Mouse (Mus musculus) spleen, embryonic (tissue): ENCODE results near the gene Dennd1a.
"Not testable (repeated sequence)": the region's sequence is repeated elsewhere in the genome, so short reads cannot be mapped to it uniquely, and the experiment has no call there.

ENCODE experiments used
- CTCF ChIA-PET: fragments of 350-600 bp; sonication (Branson Sonifier 250); formaldehyde crosslinking; loops from one replicate; lab custom pipeline; 2022; lab: Charles Lee

Gene Dennd1a

DNA sequence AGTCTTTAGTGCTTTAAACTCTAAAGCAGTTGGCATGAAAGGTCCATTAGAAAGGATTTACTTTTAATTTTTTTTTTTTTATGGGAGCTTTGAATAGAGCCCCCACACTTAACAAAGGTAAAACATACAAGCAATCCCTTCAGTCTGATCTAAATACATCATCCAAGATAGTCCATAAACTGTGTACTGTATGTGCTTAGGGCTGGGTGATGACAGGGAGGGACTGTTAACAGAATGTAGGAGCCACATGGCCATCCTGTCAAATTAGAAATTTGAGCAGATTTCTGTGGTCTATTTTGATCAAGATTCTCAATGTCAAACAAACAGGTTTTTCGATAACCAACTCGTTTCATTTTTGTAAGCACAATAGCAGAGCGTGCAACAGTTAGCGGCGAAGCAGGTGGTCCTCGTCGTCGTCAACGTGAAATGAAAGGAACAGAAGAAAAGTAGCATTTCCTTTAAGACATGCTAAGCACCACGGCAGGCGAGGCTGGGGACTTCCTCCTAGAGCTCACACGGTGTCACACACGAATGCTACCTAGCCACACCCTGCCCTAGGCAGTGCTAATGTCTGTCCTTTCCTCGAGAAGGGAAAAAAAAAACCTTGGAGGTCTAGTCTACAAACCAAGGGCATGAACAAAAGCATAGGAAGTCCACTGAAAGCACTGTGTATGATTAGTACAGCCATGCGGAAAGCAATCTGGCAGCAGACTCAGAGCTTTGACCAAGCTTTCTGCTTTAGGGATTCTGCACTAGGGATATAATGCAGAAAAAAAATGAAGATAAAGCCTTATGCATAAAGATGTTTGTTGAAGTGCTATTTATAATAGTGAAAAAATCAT is 305.4 kb downstream of the Dennd1a start:
- CTCF ChIA-PET = interaction anchor here (0.7 kb wide), 1 partner anchor 764 kb away, joined by 4 read pairs; no protein-coding TSS in a partner anchor

DNA sequence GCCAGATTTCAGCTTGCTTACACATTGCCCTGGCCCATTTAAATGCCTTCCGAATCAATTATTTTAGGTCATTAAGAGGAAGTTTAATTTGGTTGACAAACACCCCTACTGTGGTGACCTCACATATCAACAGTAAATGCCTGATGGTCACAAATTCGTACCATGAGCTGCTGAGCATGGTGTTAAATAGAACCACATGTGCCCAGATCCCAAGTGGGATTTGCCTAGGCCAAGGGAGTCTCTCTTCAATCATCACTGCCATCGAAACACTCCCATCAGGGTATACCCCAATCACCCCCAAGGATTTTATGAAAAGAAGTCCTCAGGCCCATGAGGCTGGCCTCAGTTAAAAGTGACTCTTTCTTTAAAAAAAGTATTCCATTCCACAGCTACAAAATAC is 313.0 kb downstream of the Dennd1a start:
- CTCF ChIA-PET = no interaction called here

DNA sequence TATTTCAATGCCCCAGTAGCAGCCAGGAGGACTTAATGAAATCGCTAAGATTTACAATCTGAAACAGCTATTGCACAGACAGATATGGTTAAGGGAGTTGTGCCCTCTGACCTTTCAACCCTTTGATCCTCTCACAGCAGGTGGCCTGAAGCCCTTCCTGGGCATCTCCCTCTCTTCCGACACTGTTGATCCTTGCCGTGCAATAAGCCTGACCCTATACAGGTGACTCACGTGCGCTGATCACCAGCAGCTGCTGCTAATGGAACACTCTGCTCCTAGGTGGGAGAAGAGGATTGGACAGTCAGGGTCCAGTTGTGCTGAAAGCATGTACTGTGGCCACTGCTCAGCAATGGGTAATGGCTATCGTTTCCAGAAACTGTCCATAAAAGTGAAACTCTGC is 314.6 kb downstream of the Dennd1a start:
- CTCF ChIA-PET = no interaction called here

DNA sequence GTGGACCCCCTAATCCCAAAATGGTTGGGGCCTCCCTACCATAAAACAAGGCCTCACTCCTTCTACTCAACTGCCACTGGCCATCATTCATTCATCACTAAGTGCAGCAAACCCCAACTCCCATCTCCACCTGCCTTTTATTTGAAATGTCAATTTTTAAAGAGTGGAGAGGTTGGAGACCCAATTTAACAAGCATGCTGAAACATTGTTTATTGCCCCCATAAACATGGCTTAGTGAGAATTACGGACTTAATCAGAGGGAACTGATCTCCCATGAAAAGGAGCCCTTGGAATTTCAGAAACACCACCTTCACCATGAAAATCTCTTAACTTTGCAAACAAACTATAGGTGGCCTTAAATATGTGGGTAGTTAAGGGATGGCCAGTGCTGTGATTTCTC is 315.5 kb downstream of the Dennd1a start:
- CTCF ChIA-PET = no interaction called here

DNA sequence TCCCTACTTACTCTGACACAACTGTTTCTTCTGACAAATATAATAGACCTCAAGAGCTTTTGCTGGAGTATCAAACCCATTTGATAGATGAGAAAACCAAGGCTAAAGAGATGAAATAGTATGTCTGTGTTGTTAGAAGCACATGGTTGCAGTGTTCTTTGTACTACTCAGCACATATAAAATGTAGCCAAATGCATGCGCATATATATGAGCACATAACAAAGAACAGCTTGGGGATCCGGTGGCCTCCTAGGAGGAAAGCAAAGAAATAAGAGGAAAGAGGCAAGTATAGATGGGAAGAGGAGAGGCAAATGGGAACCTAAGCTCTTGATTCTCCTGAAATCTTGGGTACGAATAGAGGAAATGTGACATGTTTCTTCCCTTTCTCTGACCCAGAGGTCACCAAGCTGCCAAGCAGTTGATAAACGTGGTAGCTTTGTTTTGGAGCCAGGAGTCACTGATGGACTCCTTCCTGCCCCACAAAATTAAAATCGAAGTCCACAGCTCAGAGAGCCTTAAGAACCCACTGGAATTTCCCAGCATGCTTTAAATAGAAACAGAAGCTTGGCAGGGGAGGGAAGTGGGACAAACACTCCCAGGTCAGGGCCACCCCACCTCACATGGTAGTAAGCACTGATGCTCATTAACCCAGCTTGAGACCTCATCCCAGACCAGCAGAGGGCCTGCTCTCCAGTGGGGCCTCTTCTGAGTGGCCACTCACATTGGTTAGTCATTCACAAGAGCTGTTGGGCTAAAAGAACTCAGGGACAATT is 317.3 kb downstream of the Dennd1a start:
- CTCF ChIA-PET = no interaction called here

DNA sequence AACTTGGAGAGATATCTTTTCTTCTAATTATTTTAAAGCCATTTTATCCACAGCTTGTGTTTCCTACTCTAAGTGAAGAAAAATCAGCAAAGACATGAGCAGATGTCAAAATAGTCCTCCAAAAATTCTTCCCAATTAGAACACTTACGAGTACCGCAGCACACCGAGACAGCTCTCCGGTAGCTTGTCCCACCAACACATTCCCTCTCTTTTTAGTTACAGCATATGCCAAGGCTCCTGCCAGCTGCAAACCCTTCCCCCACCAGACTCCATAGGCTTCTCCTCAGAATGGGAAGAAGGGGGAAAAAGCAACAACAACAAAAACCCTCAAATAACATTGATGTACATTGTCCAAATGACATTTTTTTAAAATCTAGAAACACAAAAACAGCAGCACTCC is 322.7 kb downstream of the Dennd1a start:
- CTCF ChIA-PET = interaction anchor here (0.9 kb wide), 1 partner anchor 12 kb away, joined by 5 read pairs; no protein-coding TSS in a partner anchor

DNA sequence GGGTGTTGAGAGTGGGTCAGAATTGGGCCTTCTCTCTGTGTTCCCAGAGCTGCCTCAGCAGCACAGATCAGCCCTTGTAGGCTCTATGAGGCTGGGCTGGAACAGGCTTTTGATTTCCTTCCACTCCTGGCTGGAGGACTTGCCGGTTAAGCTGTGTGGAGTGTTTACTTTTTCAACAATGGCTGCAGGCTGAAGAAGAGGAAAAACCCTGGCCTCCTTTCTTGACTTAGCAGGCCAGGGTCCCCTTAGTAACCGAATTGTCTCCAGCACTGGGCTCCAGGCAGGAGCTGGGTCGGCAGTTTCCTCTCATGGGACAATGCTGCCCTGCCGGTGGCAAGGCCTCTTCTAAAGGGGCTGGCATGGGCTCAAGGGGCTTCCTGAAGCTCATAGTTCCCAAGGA is 323.8 kb downstream of the Dennd1a start:
- CTCF ChIA-PET = interaction anchor here (0.9 kb wide), 1 partner anchor 11 kb away, joined by 5 read pairs; no protein-coding TSS in a partner anchor

DNA sequence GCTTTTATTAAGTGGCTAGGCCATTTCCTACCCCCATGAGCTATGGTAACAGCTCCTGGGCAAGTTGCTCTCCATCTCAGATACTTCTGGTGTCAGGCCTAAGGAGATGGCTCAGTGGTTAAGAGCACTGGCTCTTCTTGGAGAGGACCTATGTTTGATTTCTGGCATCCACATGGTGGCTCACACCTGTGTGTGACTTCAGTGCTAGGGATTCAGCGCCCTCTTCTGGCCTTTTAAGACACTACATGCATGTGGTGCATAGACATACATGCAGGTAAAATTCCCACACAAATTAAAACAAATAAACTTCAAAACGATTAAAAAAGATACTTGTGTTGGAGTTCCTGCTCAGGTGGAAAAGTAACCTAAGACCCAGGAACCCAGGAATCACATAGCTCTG is 338.8 kb downstream of the Dennd1a start:
- CTCF ChIA-PET = no interaction called here

DNA sequence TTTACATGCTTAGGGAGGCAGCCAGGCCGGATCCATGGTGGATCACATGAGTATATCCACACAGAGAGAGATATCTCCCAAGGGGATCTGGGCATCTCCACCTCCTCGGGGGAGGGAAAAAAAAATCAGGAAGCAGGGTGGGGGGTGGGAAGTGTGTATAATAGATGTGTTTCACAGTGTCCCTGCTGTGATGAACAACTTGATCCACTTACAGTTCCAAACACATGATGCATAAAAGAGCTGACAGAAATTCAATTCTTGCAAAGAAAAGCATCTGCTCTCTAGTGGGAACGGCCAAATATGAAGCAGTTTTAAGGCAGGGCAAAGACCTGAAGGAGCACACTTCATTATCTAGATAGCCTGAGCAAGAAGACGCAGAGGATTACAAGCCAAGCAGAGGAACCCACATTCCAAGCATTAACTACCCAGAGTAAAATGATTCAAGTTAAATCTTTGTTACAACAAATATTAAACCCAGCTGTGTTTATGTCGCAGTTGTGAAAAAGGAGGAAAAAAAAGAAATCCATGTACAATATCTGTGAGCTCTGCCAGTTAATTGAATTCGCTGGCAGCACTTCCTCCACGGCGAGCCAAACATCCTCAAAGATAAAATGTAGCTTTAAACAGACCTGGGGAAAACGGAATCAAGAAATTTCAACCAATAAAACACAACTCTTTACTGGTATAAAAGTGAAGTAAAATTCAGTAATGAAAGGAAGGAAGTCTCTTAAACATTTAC is 341.4 kb downstream of the Dennd1a start:
- CTCF ChIA-PET = no interaction called here

DNA sequence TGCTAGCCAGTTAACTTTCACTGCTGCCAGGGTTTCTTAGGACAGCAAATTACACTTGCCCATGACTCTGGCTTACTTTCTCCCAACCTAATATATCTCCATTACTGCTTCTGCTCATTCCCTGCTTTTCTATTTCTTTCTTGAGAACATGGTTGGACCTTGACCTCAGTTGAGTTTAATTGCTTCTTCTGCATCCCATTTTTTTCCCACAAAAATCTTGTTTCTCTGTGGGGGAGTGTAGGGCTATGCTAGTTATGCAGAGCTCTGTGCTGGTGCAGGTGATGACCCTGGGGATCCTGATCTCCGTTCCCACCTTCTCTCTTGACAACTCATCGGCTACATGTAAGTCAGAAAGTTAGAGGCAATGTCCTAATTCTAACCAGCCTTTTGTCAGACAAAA is 344.3 kb downstream of the Dennd1a start:
- CTCF ChIA-PET = no interaction called here

DNA sequence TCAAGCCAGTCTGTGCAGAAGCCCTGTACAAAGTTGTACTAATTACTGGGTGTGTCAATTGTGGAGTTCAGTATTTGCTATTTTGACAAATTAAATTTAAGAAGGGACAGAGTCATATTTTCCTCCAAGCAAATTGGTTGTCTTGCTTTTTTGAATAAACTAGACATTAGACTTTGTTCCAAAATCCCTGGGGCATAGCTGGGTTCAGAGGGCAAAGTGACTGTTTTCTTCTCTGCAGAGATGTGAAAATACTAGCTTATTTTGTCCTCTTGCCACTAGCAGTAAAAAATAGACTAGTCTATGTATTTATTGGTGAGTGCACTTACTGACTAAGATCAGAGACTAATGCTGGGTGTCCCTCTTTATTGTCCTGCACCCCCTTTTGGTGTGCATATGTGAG is 345.4 kb downstream of the Dennd1a start:
- CTCF ChIA-PET = no interaction called here

DNA sequence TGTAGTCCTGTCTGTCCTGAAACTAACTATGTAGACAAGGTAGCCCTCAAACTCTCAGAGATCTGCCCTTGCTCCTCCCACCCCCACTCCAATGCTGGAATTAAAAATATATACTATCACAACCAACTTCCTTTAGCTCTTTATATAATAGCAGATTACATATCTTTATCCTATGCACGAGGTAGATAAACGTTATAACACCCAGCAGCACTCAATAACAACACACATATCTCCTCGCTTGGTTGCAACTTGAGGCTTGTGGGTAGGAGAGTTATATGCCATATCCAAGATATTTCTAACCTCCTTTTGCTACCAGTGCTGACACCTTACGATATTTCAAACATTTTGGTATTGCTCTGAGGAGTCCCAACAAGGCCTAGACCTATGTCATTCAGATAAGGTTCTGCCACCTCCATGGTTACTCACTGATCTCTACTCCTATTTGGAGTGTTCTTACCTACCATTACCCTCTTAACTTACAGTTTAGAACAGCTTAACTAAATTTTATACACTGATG is 346.3 kb downstream of the Dennd1a start:
- CTCF ChIA-PET = no interaction called here

DNA sequence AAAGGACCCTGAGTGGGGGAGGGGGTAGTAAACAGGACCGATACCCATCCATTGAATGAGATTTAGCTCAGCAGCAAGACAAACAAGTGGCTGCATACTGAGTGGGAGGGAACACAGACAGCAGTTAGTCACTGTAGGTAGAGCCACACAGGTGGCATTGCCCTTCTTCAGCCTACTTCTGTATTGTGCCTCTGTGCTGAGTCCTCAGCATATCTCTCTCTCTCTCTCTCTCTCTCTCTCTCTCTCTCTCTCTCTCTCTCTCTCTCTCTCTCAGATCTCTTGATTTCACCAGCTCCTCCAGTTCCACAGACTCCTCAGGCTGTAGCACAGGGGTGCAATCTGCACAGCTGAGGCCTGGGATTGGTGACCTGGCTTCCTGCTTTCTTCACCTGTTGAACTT is 347.2 kb downstream of the Dennd1a start:
- CTCF ChIA-PET = interaction anchor here (0.6 kb wide), 1 partner anchor 66 kb away, joined by 5 read pairs; no protein-coding TSS in a partner anchor

DNA sequence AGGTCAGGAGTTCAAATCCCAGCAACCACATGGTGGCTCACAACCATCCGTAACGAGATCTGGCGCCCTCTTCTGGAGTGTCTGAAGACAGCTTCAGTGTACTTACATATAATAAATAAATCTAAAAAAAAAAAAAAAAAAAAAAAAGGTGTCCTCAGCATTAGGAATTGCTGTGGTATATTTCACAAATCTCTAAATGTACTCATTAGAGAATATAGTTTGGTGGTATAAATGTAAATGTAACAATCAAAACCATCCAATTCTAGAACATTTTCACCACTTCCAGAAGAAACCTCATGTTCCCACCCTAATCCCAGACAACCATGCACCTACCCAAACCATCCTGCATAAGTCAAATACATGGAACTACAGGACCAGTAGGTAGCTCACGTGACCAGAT is 350.3 kb downstream of the Dennd1a start:
- CTCF ChIA-PET = not testable (repeated sequence)

DNA sequence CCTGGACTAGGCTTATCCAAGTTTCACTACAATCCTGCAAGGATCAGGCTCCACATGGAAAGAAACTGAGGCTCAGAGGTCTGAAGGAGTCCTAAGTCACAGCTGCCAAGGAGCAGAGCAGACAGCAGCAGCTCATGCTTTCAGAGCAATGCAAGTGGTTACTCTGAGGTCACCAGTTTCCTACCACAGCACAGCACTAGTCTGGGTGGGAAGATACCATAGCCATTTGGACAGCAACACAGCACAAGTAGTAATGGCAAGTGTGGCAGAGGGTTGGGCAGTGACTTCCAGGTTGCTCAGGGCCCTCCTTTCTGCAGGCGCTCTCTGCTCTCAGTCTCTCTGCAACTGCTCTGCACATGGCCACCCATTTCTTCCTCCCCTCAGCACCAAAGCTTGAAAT is 354.9 kb downstream of the Dennd1a start:
- CTCF ChIA-PET = no interaction called here

DNA sequence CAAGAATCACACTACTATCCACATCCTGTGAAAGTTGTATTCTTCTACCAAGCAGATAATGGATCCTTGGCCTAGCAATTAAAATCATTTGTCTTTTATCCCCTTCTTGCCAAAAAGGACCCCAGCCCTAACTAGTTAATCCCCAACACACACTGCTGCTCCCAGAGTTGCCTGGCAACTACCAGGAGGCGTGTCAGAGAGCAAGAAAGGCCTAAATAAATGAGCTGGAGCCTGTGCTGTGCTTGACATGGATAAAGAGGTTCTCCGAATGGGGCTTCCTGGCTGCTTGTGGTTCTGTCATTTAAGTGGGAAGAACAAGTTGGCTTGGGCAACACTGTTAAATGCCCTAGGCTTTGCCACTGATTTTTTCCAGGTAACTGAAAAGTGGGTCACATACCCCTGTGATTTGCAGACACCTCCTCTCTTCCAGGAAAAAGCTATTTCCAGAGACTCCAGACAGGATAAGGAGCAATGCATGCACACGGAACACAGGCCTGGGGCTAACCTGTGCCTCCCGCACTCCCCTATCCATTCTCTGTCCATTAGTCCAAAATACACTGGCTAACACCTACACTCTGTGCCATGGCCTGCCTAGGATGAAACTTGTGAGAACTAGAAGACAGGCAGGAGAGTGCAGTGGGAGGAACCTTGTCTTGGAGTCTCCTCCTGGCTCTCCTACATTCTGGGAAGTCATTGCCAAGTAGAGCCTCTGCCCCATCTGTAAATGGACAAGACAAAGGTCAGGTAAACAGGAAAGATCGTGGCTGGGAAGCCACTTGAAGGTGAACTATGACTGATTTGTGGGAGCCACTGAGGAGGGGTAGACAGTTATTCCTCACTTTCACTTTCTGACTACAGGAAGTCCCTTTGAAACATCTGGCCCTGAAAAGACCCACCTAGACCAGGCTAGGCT is 355.9 kb downstream of the Dennd1a start:
- CTCF ChIA-PET = no interaction called here

DNA sequence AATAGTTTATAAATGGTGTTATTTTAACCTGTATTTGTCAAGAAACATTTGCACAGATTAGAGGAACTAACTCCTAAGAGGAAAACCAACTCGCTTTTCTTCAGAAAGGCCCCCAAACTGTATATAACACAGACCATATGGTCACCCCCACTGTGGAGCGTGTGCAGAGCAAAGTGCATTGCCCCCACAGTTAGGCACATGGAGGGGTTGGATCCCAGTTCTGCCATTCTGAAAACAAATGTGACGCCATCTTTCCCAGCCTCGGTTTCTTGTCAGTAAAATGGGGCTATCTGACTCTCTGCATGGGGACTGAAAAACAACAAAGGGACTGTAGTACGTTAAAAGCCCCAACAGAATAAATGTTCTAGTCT is 361.1 kb downstream of the Dennd1a start:
- CTCF ChIA-PET = no interaction called here

DNA sequence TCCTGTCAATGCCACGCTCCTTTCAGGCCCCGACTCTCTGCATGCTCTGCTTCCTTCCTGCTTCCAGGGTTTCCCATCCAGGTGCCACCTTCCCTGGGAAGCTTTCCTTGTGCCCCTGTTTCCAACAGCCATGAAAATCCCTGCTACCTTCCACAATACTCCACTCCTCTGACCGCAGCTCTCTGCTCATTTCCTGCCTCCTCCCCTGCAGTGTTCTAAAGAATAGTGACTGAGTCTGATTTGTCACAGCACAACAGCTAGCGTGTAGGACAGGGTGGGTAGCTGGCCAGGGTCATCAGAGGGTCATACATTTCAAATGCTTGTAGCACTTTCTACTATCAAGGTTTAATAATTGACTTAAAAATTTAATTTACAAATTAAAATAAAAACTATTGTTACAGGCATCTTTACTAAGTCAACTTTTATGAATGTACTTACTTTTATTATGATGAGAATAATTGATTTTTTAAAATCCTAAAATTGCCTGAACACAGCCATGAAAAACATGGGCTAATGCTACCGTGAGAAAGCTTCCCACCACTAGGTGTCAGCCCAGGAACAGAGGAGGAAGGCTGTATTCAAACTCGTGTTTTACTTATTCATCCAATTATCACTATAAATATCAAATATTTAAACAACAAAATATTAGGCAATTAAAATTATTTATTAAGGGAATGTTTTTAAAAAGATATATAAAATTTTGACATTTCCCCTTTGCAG is 361.6 kb downstream of the Dennd1a start:
- CTCF ChIA-PET = interaction anchor here (0.6 kb wide), 1 partner anchor 872 kb away, joined by 7 read pairs; no protein-coding TSS in a partner anchor

DNA sequence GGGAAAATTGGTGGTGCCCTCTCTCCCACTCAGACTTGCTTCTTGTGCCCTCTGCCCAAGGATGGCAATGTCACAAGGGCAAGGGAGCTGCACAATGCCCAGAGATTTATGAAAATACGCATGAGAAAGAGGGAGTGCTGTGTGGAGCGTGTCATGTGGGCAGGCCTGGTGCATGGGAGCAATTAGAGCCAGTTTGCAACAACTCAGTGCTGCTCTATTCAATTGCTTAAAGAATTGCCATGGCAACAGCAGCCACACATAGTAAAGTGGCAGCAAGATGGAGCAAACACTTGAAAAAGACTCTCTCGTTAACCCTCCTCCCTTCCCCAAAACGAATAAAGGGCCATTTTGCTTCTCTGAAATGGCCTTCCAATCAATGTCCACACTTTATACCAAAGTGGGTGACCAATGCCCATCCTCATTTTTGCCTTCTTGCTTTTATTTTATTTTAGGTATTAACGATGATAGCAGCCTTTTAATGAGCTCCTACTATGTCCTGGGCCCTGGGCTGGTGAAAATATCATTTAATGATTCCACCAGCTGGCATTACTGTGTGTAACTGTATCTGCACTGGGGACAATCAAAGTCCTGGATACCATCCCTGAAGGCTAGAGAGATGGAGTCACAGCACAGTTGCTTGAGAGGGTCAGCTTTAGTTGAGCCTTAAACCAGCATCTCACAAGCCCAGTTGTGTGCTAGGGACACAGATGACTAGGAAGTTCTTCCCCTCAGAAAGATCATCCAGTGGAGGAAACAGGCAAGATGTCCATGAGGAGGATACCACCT is 378.3 kb downstream of the Dennd1a start:
- CTCF ChIA-PET = interaction anchor here (0.8 kb wide), 1 partner anchor 16 kb away, joined by 3 read pairs; no protein-coding TSS in a partner anchor
